Mouse (Mus musculus) MEL (cell line): Measurements from ENCODE around the gene Dmtf1. TPM values are rescaled to one million over a fixed set of nuclear protein-coding genes. Genes with fewer than 3 reads are reported as not detected.

Experiments used
- DNase-seq: peaks from one replicate; pipeline ENCODE4 v3.0.0; 2011; ENCODE audit warnings: low read depth, low spot score
- H3K27ac ChIP-seq: 2 replicates; pipeline ENCODE4 v1.5.1; 2012; ENCODE audit warnings: low read depth, mild to moderate bottlenecking, control low read depth, low read length, moderate library complexity; ENCODE audit not compliant: control insufficient read depth
- H3K27me3 ChIP-seq, 2 experiments: fragments of 150-350 bp in 1 of 2; sonication (generic) in 1 of 2; 2 replicates each; pipeline ENCODE4 v1.6.1; 2012; ENCODE audit warnings: low read length in 2 of 2, mild to moderate bottlenecking in 2 of 2, improper control_type of control experiment in 1 of 2, moderate library complexity in 1 of 2; ENCODE audit not compliant: insufficient read depth in 2 of 2, control insufficient read depth in 1 of 2
- H3K36me3 ChIP-seq, 2 experiments: 2 replicates each; pipeline ENCODE4 v1.6.1; 2012 to 2014; ENCODE audit warnings: low read length in 2 of 2, improper control_type of control experiment in 1 of 2, inconsistent platforms in 1 of 2, mild to moderate bottlenecking in 1 of 2; ENCODE audit not compliant: insufficient read depth in 2 of 2, control insufficient read depth in 1 of 2
- H3K4me1 ChIP-seq, 2 experiments: fragments of 150-350 bp in 1 of 2; sonication (generic) in 1 of 2; 2 replicates each; pipeline ENCODE4 v1.6.1; 2012; ENCODE audit warnings: low read length in 2 of 2, improper control_type of control experiment in 1 of 2, mild to moderate bottlenecking in 1 of 2; ENCODE audit not compliant: insufficient read depth in 2 of 2, control insufficient read depth in 1 of 2
- H3K4me3 ChIP-seq, 2 experiments: fragments of 150-350 bp in 1 of 2; sonication (generic) in 1 of 2; 2 replicates each; pipeline ENCODE4 v1.5.1; 2012; ENCODE audit warnings: low read depth in 2 of 2, low read length in 2 of 2, mild to moderate bottlenecking in 2 of 2, moderate library complexity in 2 of 2, control low read depth in 1 of 2, improper control_type of control experiment in 1 of 2; ENCODE audit not compliant: control insufficient read depth in 1 of 2, insufficient read depth in 1 of 2
- H3K79me2 ChIP-seq: 2 replicates; pipeline ENCODE4 v1.6.1; 2012; ENCODE audit warnings: mild to moderate bottlenecking, low read length, moderate library complexity; ENCODE audit not compliant: control insufficient read depth, poor library complexity, insufficient read depth
- H3K9ac ChIP-seq: 2 replicates; pipeline ENCODE4 v1.6.1; 2012; ENCODE audit warnings: low read depth, mild to moderate bottlenecking, control low read depth, low read length, moderate library complexity; ENCODE audit not compliant: control insufficient read depth, poor library complexity, severe bottlenecking
- H3K9me3 ChIP-seq: fragments of 150-350 bp; sonication (generic); replicated peaks from 2 replicates; pipeline ENCODE4 v1.6.1; 2012; ENCODE audit warnings: mild to moderate bottlenecking, low read length, improper control_type of control experiment, moderate library complexity; ENCODE audit not compliant: insufficient read depth
- BHLHE40 ChIP-seq: IDR thresholded peaks from 2 replicates; pipeline ENCODE4 v1.6.1; 2012; ENCODE audit warnings: low read depth, mild to moderate bottlenecking, inconsistent platforms, low read length, improper control_type of control experiment, borderline replicate concordance
- CHD1 ChIP-seq: IDR thresholded peaks from 2 replicates; pipeline ENCODE4 v1.6.1; 2012; ENCODE audit warnings: low read depth, mild to moderate bottlenecking, inconsistent platforms, low read length, improper control_type of control experiment
- CHD2 ChIP-seq: IDR thresholded peaks from 2 replicates; pipeline ENCODE4 v1.6.1; 2011; ENCODE audit warnings: low read length, improper control_type of control experiment
- CTCF ChIP-seq, 3 experiments: IDR thresholded peaks in 2 of 3; conservative IDR thresholded peaks in 1 of 3; 2 replicates each; pipeline ENCODE4 v1.5.1; 2011 to 2012; ENCODE audit warnings: low read length in 3 of 3, low read depth in 2 of 3, mild to moderate bottlenecking in 2 of 3, improper control_type of control experiment in 1 of 3, inconsistent platforms in 1 of 3, mixed read lengths in 1 of 3, moderate library complexity in 1 of 3; ENCODE audit not compliant: control insufficient read depth in 1 of 3, insufficient read depth in 1 of 3, poor library complexity in 1 of 3, severe bottlenecking in 1 of 3
- ELF1 ChIP-seq: IDR thresholded peaks from 2 replicates; pipeline ENCODE4 v1.6.1; 2014; ENCODE audit warnings: low read depth, mild to moderate bottlenecking, inconsistent platforms, low read length, improper control_type of control experiment, moderate library complexity
- EP300 ChIP-seq, 2 experiments: IDR thresholded peaks; 2 replicates each; pipeline ENCODE4 v1.6.1; 2011; ENCODE audit warnings: improper control_type of control experiment in 2 of 2, low read length in 2 of 2, low read depth in 1 of 2, mild to moderate bottlenecking in 1 of 2
- ETS1 ChIP-seq: IDR thresholded peaks from 2 replicates; pipeline ENCODE4 v1.6.1; 2012; ENCODE audit warnings: low read depth, mild to moderate bottlenecking, inconsistent platforms, low read length, improper control_type of control experiment, moderate library complexity
- GABPA ChIP-seq: IDR thresholded peaks from 2 replicates; pipeline ENCODE4 v1.6.1; 2012; ENCODE audit warnings: low read depth, mild to moderate bottlenecking, inconsistent platforms, low read length, improper control_type of control experiment, moderate library complexity
- GATA1 ChIP-seq: IDR thresholded peaks from 2 replicates; pipeline ENCODE4 v1.6.1; 2011; ENCODE audit warnings: low read depth, low read length, improper control_type of control experiment
- HCFC1 ChIP-seq: IDR thresholded peaks from 2 replicates; pipeline ENCODE4 v1.6.1; 2012; ENCODE audit warnings: low read depth, mild to moderate bottlenecking, inconsistent platforms, low read length, improper control_type of control experiment, moderate library complexity
- JUND ChIP-seq: IDR thresholded peaks from 2 replicates; pipeline ENCODE4 v1.6.1; 2011; ENCODE audit warnings: low read depth, mild to moderate bottlenecking, improper control_type of control experiment, low read length
- KAT2A ChIP-seq: conservative IDR thresholded peaks from 2 replicates; pipeline ENCODE4 v1.6.1; 2012; ENCODE audit warnings: low read depth, low read length, improper control_type of control experiment, inconsistent platforms
- MAX ChIP-seq: IDR thresholded peaks from 2 replicates; pipeline ENCODE4 v1.6.1; 2011; ENCODE audit warnings: low read length, improper control_type of control experiment
- MAZ ChIP-seq: IDR thresholded peaks from 2 replicates; pipeline ENCODE4 v1.6.1; 2012; ENCODE audit warnings: low read depth, mild to moderate bottlenecking, inconsistent platforms, low read length, improper control_type of control experiment
- MXI1 ChIP-seq: IDR thresholded peaks from 2 replicates; pipeline ENCODE4 v1.6.1; 2011; ENCODE audit warnings: mild to moderate bottlenecking, low read depth, low read length, improper control_type of control experiment
- MYB ChIP-seq: IDR thresholded peaks from 2 replicates; pipeline ENCODE4 v1.6.1; 2011; ENCODE audit warnings: mild to moderate bottlenecking, low read depth, low read length, improper control_type of control experiment
- MYC ChIP-seq: IDR thresholded peaks from 2 replicates; pipeline ENCODE4 v1.6.1; 2011; ENCODE audit warnings: low read depth, mild to moderate bottlenecking, low read length, improper control_type of control experiment, moderate library complexity
- NELFE ChIP-seq: IDR thresholded peaks from 2 replicates; pipeline ENCODE4 v1.6.1; 2011; ENCODE audit warnings: low read depth, low read length, improper control_type of control experiment
- NRF1 ChIP-seq: IDR thresholded peaks from 2 replicates; pipeline ENCODE4 v1.6.1; 2014; ENCODE audit warnings: low read depth, mild to moderate bottlenecking, inconsistent platforms, low read length, improper control_type of control experiment, moderate library complexity; ENCODE audit not compliant: poor library complexity, insufficient read depth, severe bottlenecking
- POLR2AphosphoS5 ChIP-seq: IDR thresholded peaks from 2 replicates; pipeline ENCODE4 v1.6.1; 2012; ENCODE audit warnings: low read depth, borderline replicate concordance, mild to moderate bottlenecking, inconsistent platforms, low read length, moderate library complexity, mixed read lengths
- RAD21 ChIP-seq: IDR thresholded peaks from 2 replicates; pipeline ENCODE4 v1.6.1; 2011; ENCODE audit warnings: mild to moderate bottlenecking, low read depth, low read length, improper control_type of control experiment
- RCOR1 ChIP-seq: IDR thresholded peaks from 2 replicates; pipeline ENCODE4 v1.6.1; 2012; ENCODE audit warnings: low read depth, mild to moderate bottlenecking, inconsistent platforms, low read length, improper control_type of control experiment
- SIN3A ChIP-seq: IDR thresholded peaks from 2 replicates; pipeline ENCODE4 v1.6.1; 2012; ENCODE audit warnings: low read length, improper control_type of control experiment, inconsistent platforms
- SMC3 ChIP-seq: IDR thresholded peaks from 2 replicates; pipeline ENCODE4 v1.6.1; 2011; ENCODE audit warnings: low read depth, low read length, improper control_type of control experiment
- TAL1 ChIP-seq: IDR thresholded peaks from 2 replicates; pipeline ENCODE4 v1.6.1; 2012; ENCODE audit warnings: mild to moderate bottlenecking, inconsistent platforms, low read length, moderate library complexity, mixed read lengths
- TBP ChIP-seq: IDR thresholded peaks from 2 replicates; pipeline ENCODE4 v1.8.0; 2011; ENCODE audit warnings: low read depth, low read length, improper control_type of control experiment
- TCF12 ChIP-seq: IDR thresholded peaks from 2 replicates; pipeline ENCODE4 v1.6.1; 2014; ENCODE audit warnings: low read depth, mild to moderate bottlenecking, inconsistent platforms, low read length, improper control_type of control experiment, moderate library complexity
- USF1 ChIP-seq: IDR thresholded peaks from 2 replicates; pipeline ENCODE4 v1.6.1; 2014; ENCODE audit warnings: low read depth, mild to moderate bottlenecking, inconsistent platforms, low read length, improper control_type of control experiment, moderate library complexity
- USF2 ChIP-seq, 2 experiments: IDR thresholded peaks; 2 replicates each; pipeline ENCODE4 v1.6.1; 2011 to 2012; ENCODE audit warnings: improper control_type of control experiment in 2 of 2, low read length in 2 of 2, borderline replicate concordance in 1 of 2, inconsistent platforms in 1 of 2, low read depth in 1 of 2, mild to moderate bottlenecking in 1 of 2; ENCODE audit not compliant: insufficient read depth in 1 of 2
- ZC3H11A ChIP-seq: IDR thresholded peaks from 2 replicates; pipeline ENCODE4 v1.6.1; 2012; ENCODE audit warnings: low read depth, mild to moderate bottlenecking, inconsistent platforms, low read length, improper control_type of control experiment
- ZMIZ1 ChIP-seq: IDR thresholded peaks from 2 replicates; pipeline ENCODE4 v1.6.1; 2012; ENCODE audit warnings: low read depth, mild to moderate bottlenecking, inconsistent platforms, low read length, improper control_type of control experiment, moderate library complexity
- ZNF384 ChIP-seq: IDR thresholded peaks from 2 replicates; pipeline ENCODE4 v1.6.1; 2012; ENCODE audit warnings: low read depth, mild to moderate bottlenecking, inconsistent platforms, low read length, improper control_type of control experiment
- polyA plus RNA-seq, 2 experiments: library from polyadenylated mRNA; stranded (reverse) in 1 of 2; unstranded in 1 of 2; fragments of >175 nt in 1 of 2; fragments of >200 nt in 1 of 2; gene quantifications; 2 replicates each; pipeline versions ENCODE4 v1.2.1 to v1.2.4; 2012; ENCODE audit warnings: low replicate concordance in 2 of 2, low read depth in 1 of 2; ENCODE audit not compliant: insufficient read length in 2 of 2, insufficient read depth in 1 of 2, missing spikeins in 1 of 2
- total RNA-seq: library from RNA; depleted of rRNA; stranded (reverse); fragments of 300-350 nt; gene quantifications from 2 replicates; pipeline ENCODE4 v1.2.3, GENCODE M21; 2012

Dmtf1 gene
- total and polyA plus RNA-seq, 3 experiments: 18.7 to 78.4 (median 22.0) TPM

- DNase-seq: peak; percentile 79
- Histone ChIP-seq H3K79me2 (no peaks in the 10 kb centered on the region), H3K4me3 (no peak overlapping the region), H3K4me1 (no peaks in the 10 kb centered on the region), H3K27ac (no peak overlapping the region), H3K27me3 (no peaks in the 10 kb centered on the region), H3K36me3 (no peaks in the 10 kb centered on the region), H3K9me3 (no peaks in the 10 kb centered on the region), H3K9ac (no peak overlapping the region)
- TF ChIP-seq KAT2A (no peak), CTCF (IDR thresholded peaks at IDR 0.05 in 2 of 3, conservative IDR thresholded peaks at IDR 0.05 in 1 of 3; ENCODE audit: control insufficient read depth in 1 of 3, insufficient read depth in 1 of 3, low read depth in 2 of 3, low read length in 3 of 3, poor library complexity in 1 of 3, severe bottlenecking in 1 of 3) (peak; percentile 76 to 84 (median 80)), TAL1 (no peak), ZMIZ1 (no peak), CHD2 (no peak), MYC (no peak), RAD21 (peak; percentile 70), USF1 (no peak), ZNF384 (no peak), SIN3A (no peak), EP300 (IDR thresholded peaks at IDR 0.05; ENCODE audit: low read depth in 1 of 2, low read length in 2 of 2) (no peak), ETS1 (no peak), USF2 (IDR thresholded peaks at IDR 0.05; ENCODE audit: borderline replicate concordance in 1 of 2, insufficient read depth in 1 of 2, low read depth in 1 of 2, low read length in 2 of 2) (no peak), ZC3H11A (0 out of 2 replicates have a peak, but pooled peaks have one; percentile 34), TBP (no peak), GABPA (no peak), NRF1 (no peak), MYB (no peak), POLR2AphosphoS5 (no peak), MAZ (no peak), GATA1 (no peak), CHD1 (no peak), ELF1 (no peak), SMC3 (peak; percentile 80), RCOR1 (no peak), TCF12 (no peak), JUND (no peak), NELFE (no peak), HCFC1 (no peak), MAX (no peak), BHLHE40 (no peak), MXI1 (no peak)
Measured at GRCm38 (mm10) chr5:9111759-9112158, 49.8 kb downstream of the Dmtf1 start.
